Mouse (Mus musculus) gastrocnemius, postnatal 10 days (tissue): ENCODE results near the gene Nphp4. TPM values are rescaled to one million over a fixed set of nuclear protein-coding genes. Genes with fewer than 3 reads are reported as not detected.
"Not testable (repeated sequence)": the region's sequence is repeated elsewhere in the genome, so short reads cannot be mapped to it uniquely, and the experiment has no call there.

Source experiments
- DNase-seq: peaks from one replicate; pipeline ENCODE4 v3.0.0; 2021; ENCODE audit warnings: mixed read lengths
- total RNA-seq, 2 experiments: library from RNA; stranded (reverse); gene quantifications; 2 replicates each; pipeline ENCODE4 v1.2.3; 2021

The Nphp4 gene
- total RNA-seq, 2 experiments from 2014 or later: 1.2 to 1.8 TPM

DNA sequence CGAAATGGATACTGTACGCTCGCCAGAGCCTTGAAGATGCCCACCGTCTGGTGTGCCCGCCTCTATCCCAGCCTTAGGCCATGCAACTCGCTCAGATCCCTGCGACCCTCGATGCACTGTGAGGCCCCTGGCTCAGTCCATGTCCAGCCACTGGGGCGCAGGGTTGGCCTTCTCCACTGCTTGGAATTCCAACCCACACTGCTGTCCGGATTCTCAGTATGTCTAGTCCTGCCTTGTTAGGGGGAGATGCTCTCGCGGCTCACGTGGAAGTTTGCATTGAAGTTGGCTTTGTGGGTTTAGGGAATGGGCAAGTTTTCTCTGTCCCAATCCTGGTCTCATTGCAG lies 1.7 kb downstream of the Nphp4 start:
- no peak for DNase-seq

DNA sequence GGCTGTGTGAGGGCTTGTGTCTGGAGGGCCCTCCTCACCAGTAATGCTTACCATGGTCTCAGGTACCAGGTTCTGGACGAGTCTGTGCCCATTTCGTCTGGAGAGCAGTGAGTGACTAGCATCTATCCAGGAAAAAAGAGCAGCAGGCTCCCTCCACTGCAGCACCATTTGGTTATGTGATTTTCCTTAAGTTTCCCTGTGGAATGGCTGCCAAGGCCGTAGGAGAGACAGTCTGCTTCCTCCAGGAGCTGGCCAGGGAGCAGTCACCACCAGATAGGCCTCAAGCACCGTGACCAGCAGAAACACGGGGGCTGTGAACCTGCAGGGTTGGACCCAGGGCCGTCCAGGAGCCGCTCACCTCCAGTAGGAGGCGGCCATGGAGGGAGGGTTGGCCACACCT lies 3.9 kb downstream of the Nphp4 start:
- DNase-seq: no peak

DNA sequence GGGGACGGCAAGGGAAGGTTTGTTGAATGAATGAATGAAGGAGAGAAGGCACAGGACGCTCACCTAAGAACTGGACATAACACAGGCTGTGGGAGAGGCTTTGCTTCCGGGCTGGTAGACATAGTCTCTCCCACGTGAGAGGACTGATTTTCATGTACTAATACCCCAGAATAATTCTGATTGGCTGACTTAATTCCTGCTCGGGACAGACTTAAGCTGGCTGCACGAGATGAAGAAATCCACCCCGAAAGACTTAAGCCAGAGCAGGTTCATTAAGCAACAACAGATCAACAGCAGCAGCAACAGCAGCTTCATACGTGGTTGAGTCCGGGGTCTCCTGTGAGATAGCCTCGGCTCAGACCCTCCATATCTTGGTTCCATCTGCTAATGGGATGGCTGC lies 11.5 kb downstream of the Nphp4 start:
- DNase-seq: no peak

DNA sequence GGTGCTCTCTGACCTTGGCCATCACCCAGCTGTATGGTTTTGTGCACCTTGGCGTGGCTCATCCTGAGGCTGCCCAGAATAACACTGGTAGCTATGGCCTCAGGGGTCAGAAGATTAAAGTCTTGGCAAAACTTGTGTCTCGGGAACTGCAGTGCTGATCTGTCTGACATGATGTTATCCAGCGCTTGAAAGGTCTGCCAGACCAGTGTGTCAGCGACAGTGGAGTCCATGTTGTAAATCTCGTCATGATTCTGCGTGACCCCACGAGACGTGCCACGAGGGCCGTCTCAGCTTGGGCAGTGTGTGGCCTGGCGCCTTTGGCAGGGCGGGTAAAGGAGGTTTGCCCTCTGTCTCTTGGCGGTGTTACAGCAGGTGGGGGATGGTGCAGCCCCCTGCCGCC lies 13.8 kb downstream of the Nphp4 start:
- no peak for DNase-seq

DNA sequence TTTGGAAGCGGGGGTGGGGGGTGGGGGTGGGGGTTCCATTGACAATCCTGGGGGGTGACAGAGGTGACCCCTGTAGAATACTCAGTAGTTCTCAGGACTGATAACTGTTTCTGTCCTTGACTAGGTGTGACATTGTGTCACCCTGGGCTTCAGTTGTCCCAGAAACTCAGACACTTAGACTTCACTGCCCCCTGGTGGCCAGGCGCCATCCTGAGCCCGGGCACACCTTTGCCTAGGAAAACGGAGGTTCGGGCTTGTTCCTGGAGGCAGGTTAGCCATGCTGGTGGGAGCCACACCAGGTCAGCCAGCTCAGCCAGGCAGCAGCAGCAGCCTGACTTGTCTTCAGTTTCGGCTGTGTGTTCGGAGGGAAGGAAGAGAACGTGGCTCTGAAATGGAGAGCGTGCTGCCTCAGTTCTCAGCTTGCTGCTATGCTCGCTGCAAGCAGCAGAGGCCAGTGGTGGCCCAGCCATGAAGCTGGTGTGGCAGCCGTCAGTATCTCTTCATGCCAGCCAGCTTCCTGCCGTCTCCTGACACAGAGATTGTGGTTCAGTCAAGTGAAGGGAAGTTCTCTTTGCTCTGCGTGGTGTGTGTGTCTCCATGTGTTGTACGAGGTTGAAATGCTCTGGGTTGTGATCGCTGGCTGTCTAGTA lies 14.9 kb downstream of the Nphp4 start:
- peak; percentile 79 for DNase-seq

DNA sequence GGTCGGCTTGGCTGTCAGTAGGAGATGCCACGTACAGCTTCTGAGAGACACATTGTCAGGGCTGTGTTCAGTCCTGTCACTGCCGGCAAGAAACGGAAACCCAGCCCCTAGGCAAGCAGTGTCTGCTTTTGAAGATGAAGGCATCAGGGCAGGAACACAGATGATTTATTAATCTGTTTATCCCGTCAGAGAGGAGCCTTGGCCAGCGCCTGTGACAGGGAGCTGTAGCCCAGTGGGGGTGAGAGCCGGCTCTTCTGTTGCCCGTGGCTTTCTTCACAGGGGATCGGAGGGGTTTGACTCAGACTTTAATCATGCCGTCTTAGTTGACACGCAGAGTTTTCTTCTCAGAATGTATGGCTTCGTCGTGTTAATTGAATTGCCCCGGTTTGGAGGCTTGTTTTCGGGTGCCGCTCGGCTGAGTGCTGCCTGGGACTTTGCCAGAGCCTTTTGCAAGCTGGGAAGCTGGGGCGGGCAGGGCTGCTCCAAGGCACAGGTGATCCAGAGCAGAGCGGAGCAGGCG lies 17.9 kb downstream of the Nphp4 start:
- no peak for DNase-seq

DNA sequence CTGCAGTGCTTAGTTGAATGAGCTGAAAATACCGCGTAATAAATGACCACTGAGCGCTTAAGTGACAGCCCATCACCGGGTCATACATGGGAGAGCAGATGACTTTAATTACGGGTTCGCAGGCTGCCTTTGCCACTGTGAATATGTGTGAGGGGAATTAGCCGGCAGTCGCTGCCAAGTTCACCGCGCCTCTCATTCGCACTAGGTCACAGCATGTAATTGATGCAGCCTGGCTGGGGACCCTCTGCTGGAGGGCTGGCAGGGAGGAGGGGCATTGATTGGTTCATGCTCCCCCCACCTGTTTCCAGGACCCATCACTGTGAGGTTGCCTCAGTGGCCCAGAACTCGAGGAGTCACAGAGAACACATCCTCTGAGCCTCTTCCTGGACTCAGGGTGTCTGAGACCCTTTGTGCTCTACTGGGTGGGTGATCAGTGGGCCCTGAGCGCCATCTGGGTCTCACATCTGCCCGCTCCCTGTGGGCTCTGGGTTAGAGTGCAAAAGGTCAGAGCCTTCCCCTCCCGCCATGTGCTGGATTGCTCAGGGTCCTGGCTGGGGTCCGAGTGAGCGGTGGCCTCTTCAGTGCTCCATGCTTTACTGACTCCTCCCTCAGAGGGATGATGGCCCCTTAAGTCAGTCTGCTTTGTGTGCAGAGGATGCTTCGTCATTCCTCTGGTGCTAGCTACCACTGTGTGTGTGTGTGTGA lies 35.9 kb downstream of the Nphp4 start:
- no peak for DNase-seq

DNA sequence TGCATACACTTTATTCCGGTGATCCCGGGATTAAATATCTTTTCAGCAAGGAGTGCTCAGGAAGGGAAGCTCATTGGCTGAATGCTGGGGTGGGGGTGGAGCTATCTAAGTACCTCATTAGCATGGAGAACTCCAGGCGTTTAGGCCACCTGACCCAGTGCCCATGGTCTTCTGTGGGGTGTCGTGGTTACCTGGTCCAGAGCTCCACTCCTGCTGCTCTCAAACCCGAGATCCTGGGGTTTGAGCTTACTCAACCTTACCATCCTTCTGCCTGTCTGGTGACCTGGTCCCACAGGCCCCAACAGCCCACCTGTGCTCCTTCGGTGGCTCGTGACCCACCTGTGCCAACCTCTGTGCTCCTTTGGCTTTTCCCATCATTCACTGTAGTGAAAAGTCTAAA lies 38.4 kb downstream of the Nphp4 start:
- no peak for DNase-seq

DNA sequence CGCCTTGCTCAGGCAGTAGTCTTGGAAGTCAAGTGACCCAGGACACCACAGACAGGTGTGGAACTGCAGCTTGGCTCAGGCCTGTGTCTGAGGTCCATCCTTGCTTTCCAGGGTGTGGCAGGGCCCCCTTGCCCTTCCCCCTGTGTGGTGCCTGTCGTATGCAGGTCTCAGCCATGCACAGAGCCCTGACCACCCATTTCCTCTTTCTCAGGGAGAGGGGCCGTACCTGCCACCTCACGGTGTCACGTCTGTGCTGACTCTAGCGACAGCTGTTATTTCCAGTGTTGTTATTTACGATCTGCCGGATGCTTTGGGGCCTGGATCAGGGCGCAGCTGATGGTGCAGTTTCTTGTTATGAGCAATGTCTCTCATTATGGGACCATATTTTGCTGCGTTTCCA lies 42.6 kb downstream of the Nphp4 start:
- no peak for DNase-seq

DNA sequence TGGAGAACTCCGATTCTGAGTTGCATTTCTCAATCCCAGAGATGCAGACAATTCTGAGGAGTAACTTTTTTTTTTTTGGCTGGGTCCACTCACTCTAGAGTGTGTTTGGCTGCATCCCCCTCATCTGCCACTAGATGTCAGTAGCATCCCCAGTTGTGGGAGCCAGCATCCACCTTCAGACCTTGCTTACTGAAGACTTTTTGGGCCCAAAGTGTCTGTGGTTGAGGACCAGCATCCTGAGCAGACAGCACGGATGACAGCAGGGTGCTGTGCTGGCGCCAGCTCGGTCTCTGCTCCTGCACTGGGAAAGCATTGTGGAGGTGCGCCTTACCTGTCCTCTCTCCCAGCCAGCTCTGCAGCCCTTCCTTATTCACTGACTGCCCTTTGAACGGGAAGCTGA lies 43.6 kb downstream of the Nphp4 start:
- peak; percentile 59 for DNase-seq

DNA sequence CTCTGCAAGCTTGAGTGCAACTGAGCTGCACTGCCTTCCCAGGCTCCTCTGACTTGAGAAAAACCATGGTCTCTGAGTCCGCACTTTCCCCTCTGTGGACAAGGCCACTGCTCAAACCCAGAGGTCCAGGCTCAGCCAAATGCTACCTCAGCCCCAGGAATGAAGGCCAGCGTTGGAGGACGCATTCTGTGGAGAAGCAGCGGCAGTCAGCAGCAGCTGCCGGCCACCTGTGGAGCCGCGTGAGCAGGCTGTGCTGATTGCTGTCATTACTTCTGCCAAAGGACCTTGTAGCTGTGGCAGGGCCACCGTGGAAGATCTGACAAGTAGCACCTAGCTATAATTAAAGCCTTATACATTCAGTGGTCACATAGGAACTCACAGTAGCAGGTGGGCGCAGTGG lies 56.4 kb downstream of the Nphp4 start:
- no peak for DNase-seq

DNA sequence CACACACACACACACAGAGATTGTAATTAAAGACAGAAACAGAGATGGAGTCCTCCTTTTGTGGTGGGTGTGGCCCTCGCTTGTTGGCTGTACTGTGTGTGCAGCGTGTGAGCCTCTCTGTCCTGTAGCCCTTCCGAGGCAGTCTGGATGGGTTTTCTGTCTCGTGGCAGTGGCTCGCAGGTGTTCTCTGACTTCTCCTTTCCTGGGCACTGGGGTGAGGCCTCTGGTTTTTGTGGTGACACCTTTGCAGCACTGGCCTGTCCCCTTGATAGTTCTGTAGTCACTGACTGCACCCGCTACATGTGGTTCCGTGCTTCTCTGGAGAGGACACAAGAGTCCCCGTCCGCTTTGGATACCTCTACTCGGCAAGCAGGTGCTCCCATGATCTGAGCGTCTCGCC lies 63.2 kb downstream of the Nphp4 start:
- no peak for DNase-seq

DNA sequence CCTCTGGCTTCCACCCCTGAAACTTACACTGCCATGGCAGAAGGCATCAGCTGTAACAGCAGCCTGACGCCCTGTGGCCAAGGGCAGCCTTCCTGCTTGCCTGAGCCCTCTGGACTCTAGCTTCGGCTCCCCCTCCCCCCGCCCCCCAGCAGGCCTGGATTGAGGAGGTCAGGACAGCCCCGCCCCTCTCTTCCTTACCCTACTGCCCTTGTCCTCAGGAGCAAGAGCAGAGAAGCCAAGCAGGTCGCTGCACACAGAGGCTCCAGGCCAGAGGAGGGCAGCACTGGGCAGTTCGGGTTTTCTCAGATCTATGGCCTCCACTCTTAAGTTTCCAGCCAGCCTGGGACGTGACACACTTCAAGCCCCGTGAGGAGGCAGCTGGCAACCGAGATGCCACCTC lies 64.7 kb downstream of the Nphp4 start:
- peak; percentile 49 for DNase-seq

DNA sequence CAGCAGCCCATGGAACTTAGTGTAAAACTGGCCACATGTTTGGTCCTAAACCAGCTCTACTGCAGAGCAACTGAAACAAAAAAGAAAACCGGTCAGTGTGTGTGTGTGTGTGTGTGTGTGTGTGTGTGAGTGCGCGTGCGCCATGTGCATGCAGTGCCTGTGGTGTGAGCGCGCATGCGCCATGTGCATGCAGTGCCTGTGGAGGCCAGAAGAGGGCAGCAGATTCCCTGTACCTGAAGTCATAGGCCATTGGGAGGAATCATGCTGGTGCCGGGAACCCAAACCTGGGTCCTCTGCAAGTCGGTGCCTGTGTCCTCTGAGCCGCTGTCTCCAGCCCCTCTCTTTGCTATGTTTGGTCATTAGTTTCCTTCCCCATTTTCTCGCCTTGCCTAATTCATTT lies 65.9 kb downstream of the Nphp4 start:
- no peak for DNase-seq

DNA sequence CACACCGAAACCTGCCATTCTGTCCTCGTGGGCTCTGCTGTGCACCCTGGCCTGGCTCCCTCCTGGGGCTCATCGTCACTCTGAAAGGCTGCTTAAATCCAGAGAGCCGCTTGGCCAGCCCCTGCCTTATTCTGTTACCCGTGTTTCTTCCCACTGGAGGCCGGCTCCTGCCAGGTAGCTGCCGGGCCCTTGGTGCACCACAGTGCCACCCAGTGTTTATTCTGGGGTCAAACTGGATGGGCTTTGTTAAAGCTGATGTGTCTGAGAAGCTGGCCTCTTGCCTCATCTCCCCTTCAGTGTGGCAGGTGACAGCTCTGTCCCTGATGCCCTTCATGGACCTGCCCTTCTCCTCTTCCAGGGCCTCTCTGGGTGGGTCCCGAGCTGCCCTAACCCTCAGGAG lies 70.0 kb downstream of the Nphp4 start:
- DNase-seq: no peak

DNA sequence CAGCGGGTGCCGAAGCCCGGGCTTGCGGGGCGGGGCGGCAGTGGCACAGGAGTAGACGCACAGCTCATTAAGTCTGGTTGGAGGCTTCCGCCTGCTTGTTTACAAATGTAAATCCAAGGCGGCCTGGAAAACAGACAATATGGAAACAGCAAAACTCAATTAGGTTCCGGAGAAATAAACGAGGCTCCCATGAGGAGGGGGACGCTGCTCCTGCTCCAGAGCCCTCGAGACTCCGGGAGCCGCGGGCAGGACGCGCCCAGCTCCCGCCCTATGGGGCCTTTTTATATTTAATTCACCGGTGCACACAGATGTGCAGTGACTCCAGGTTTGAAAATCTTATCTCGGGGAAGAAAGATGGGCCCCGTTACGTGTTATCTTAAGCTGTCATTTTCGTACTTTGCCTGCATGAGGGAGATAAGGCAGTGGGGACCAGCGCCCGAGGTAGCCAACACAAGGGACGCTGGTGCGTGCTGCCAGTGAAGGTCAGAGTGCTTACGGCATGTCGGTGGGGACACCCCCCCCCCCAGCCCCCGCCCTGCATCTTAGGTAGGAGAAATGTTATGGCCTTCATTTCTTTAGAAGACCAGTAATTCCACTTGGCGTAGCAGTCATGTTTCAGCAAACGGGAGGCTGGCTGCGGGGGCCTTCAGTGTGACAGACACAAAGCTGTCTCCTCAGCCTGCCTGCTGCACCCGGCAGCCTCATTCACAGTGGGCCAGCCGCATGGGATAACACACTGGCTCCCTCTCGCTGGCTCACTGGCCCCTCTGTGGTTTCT lies 71.6 kb downstream of the Nphp4 start:
- no peak for DNase-seq

DNA sequence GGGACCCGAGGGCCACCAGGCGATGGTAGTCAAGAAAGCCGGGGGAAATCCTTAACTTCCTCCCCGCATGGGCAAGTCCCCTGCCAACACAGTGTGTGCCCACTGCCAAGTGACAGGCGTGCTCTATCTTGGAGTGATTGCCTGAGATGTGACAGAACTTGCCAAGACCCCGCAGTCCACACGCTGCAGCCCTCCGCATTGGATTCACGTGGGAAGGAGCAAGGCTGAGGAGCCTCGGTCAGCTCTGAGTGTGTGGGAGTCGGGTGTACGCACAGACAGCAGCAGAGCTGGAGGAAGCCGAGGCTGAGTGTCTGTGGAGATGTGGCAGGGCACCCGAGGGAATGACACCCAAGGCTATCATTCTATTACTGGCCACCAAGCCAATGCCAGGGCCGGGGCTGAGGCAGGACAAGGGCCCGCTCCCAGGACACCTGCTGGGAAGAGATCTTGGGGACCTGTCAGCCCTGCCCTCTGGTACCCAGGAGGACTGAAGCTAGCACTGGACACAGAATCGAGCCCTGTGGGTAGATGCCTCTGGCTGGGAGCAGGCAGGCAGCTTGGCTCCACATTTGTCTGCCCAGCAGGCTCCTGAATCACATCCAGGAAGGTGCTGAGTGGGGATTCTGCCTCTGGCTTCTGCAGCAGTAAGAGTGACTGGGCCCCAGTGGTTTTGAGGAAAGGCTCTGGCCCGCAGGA lies 73.1 kb downstream of the Nphp4 start:
- DNase-seq: no peak

DNA sequence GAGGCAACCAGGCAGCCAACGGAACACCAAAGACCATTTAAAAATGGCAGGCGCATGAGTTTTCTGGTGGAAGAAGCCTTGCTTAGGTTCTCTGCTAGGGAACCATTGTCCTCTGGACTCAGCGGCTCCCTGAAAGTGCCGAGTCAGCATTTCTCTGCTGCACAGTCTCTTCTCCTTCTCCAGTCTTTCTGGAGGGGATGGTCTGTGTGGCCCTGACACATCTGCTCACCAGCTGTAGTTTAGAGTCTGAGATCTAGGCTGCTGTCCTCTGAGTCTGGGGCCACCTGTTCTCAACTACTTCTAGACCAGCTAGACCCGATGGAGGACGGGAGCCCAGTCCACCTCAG lies 73.7 kb downstream of the Nphp4 start:
- DNase-seq: no peak

DNA sequence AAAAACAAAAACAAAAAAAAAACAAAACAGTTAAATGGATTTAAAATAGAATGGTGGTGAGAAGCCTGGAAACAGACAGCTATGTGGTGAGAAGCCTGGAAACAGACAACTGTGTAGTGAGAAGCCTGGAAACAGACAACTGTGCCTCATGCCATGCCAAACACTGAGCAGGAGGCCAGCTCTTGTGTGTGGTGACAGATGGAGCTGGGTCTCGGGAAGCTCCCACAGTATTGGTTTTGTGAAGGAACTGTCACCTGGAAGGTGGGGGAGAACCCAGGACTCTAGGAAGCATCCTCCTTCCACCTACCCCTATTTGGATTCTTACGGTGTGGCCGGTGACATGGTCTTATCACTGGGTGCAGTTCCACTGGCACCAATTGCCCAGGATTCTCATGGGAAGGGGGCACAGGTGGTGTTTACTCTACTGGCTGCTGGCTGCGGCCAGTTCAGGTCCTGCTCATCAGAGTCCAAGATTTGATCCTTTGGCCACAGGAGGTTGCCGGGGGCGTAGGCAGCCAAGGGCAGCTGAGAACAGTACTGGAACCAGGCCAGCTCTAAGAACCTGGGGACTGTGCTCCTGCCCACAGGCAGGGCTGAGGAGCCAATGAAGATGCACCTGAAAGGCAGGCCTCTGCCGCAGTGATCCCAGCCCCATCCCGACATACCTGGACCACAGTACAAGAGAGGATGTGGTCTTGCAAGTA lies 77.2 kb downstream of the Nphp4 start:
- no peak for DNase-seq

DNA sequence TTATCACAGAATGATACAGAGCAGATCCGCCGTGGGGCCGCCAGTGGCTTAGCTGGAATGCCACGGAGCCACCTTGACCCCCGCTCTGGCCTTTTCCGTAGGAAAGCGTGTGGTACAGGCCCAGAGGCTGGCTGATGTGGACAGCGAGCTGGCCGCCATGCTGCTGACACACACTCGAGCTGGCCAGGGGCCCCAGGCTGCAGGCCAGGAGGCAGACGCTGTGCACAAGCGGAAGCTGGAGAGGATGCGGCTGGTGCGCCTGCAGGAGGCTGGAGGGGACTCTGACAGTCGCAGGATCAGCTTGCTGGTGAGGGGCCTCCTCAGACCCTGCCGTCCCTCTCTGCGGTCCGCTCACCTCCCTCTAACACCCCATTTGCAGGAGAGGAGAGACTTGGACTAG lies 77.9 kb downstream of the Nphp4 start:
- DNase-seq: peak; percentile 69

DNA sequence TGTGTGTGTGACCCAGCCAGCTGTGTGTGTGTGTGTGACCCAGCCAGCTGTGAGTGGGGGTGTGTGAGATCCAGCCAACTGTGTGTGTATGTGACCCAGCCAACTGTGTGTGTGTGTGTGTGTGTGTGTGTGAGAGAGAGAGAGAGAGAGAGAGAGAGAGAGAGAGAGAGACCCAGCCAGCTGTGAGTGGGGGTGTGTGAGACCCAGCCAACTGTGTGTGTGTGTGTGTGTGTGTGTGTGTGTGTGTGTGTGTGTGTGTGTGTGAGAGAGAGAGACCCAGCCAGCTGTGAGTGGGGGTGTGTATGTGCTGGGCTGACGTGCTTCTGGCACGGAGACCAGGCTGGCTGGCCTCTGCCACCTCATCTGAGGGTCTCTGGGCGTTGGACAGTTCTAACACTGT lies 79.3 kb downstream of the Nphp4 start:
- not testable (repeated sequence) for DNase-seq

DNA sequence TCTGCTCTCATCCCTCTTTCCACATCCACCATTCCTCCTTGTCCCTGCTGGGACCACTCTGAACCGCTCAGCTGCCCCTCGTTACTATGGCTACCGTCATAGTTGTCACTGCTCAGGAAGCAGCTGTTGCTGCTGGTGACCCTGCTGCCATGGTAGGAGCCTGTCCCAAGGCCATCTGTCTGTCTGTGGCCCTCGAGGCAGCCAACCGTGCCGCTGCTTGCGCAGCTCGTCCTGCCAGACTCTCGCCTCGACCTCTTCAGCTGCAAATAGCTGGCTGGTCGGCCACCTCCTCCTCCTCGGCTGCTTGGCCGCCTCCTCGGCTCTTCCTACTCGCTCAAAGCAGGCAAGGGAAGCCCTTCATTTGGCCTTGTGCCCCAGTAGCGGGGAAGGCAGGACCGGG lies 81.7 kb downstream of the Nphp4 start:
- DNase-seq: peak; percentile 31
